Mouse (Mus musculus): ENCODE data around the gene Wfdc11. TPM values are rescaled to one million over a fixed set of nuclear protein-coding genes. Genes with fewer than 3 reads are reported as not detected.
"Not testable (repeated sequence)": the region's sequence is repeated elsewhere in the genome, so short reads cannot be mapped to it uniquely, and the experiment has no call there.

Wfdc11 gene
- polyA plus RNA-seq (2015; fragmentation: Nextera tagmentation; extraction: Ambion mirVana), result not detected in 2 replicates

DNA sequence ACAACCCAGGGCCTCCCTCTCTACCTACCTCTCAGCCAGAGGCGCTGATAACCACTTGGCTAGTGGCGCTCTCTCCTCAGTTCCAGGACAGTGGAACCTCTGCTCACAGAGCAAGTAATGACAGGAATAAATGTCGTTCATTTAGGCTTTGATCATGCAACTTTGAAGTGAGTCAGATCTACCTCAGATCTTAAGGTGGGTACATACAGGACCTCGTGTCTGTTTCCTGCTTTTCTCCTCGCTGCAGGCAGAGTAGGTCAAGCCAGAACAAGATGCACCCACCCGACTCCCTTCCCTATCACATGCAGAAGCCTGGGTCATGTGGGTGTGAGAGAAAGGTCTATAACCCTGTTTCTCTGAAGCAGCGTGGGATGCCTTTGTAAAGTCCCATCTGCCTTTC lies at the start of gene Wfdc11:
Gene Wfdc11 (minus strand): TSS at position 101 of the 400 bp plus-strand sequence.
- no peak for ATAC-seq (replicated peaks; ENCODE audit: insufficient number of reproducible peaks, insufficient read depth, low FRiP score, low read depth)
- WGBS, result 63% methylated on average over 7 of the region's 7 CpGs

DNA sequence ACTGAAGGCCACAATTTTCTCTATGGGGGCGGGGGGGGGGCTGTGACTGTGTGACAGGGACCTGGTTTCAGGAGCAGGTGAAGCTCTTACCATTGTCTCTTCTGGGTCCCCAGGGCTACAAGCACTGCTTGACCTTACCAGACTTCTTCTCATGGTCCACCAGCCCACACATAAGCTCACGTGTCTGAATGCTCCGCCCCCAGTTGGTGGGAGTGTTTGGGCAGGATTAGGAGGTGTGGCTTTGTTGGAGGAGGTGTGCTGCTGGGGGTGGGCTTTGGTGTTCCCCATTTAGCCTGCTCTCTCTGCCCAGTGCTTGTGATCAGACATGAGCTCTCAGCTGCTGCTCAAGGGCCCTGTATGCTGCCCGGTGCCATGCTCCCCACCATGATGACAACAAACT lies 49.4 kb upstream of the Wfdc11 start:
- H3K36me3 ChIP-seq, result no peaks in the 10 kb centered on the region
- H3K4me3 ChIP-seq, result no peak overlapping the region
- 53% methylated on average over 4 of the region's 4 CpGs for WGBS
- H3K9ac ChIP-seq, result no peak overlapping the region
- H3K27me3 ChIP-seq, result no peaks in the 10 kb centered on the region
- no peaks in the 10 kb centered on the region for H3K9me3 ChIP-seq (replicated peaks)
- H3K4me1 ChIP-seq (replicated peaks), result no peaks in the 10 kb centered on the region
- H3K27ac ChIP-seq, result no peak overlapping the region
- H3K4me2 ChIP-seq, result no peak overlapping the region
- no peak for ATAC-seq (replicated peaks; ENCODE audit: insufficient number of reproducible peaks, insufficient read depth, low FRiP score, low read depth)

More for the DNA sequence above, at the start of gene Wfdc11:
- H3K9me3 ChIP-seq (replicated peaks), result no peaks in the 10 kb centered on the region
- H3K4me3 ChIP-seq, result no peak within 1 kb of the TSS
- no peaks in the 10 kb centered on the region for H3K36me3 ChIP-seq
- peaks cover 3% of the 10 kb centered on the region; the same call in 1 of the 2 replicates for H3K4me1 ChIP-seq (replicated peaks)
- H3K9ac ChIP-seq, result no peak within 1 kb of the TSS
- no peak within 1 kb of the TSS for H3K4me2 ChIP-seq
- H3K27me3 ChIP-seq, result no peaks in the 10 kb centered on the region
- H3K27ac ChIP-seq, result no peak within 1 kb of the TSS

DNA sequence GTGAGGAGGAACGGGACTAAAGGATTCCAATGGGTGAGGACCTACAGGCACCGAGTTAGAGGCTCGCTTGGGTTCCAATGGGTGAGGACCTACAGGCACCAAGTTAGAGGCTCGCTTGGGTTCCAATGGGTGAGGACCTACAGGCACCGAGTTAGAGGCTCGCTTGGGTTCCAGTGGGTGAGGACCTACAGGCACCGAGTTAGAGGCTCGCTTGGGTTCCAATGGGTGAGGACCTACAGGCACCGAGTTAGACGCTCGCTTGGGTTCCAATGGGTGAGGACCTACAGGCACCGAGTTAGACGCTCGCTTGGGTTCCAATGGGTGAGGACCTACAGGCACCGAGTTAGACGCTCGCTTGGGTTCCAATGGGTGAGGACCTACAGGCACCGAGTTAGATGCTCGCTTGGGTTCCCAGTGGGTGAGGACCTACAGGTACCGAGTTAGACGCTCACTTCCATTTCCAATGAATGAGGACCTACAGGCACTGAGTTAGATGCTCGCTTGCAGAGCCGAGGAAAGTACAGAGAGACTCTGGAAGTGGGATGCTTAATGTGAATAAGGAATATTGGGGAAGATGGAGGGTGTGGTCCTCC lies 42.4 kb upstream of the Wfdc11 start:
- not testable (repeated sequence) for H3K36me3 ChIP-seq; H3K9ac ChIP-seq; H3K27ac ChIP-seq; H3K4me2 ChIP-seq; H3K27me3 ChIP-seq; ATAC-seq (replicated peaks; ENCODE audit: insufficient number of reproducible peaks, insufficient read depth, low FRiP score, low read depth); H3K4me1 ChIP-seq (replicated peaks); H3K4me3 ChIP-seq; H3K9me3 ChIP-seq (replicated peaks)
- 87% methylated on average over 23 of the region's 23 CpGs for WGBS

DNA sequence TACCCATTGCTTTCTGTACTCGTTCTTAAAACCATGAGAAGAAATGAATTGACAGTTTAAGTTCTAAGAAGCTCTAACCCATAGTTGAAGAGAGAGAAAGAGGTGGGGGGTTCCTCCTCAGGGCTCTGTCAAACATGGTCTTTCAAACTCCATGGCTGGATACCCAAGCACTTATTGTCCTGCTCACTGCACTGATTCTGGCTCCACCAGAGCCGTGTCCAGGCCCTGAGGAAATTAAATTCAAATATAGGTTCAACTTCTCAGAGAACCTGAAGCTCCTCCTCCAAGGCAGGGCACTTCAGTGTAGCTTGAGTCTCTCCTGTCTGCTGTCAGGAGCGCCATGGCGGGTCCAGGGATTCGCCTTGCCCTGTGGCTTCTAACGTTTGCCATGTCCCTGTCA lies 41.1 kb upstream of the Wfdc11 start, which contains the start of gene Spint5:
Gene Spint5 (plus strand): TSS at position 301 of the 400 bp plus-strand sequence.
- no peaks in the 10 kb centered on the region for H3K36me3 ChIP-seq
- no peak within 1 kb of the TSS for H3K9ac ChIP-seq
- no peak within 1 kb of the TSS for H3K27ac ChIP-seq
- no peaks in the 10 kb centered on the region for H3K27me3 ChIP-seq
- H3K4me1 ChIP-seq (replicated peaks), result no peaks in the 10 kb centered on the region
- no peak within 1 kb of the TSS for H3K4me2 ChIP-seq
- no peak within 1 kb of the TSS for H3K4me3 ChIP-seq
- no peak for ATAC-seq (replicated peaks; ENCODE audit: insufficient number of reproducible peaks, insufficient read depth, low FRiP score, low read depth)
- no peaks in the 10 kb centered on the region for H3K9me3 ChIP-seq (replicated peaks)
- 71% methylated on average over 6 of the region's 6 CpGs for WGBS

DNA sequence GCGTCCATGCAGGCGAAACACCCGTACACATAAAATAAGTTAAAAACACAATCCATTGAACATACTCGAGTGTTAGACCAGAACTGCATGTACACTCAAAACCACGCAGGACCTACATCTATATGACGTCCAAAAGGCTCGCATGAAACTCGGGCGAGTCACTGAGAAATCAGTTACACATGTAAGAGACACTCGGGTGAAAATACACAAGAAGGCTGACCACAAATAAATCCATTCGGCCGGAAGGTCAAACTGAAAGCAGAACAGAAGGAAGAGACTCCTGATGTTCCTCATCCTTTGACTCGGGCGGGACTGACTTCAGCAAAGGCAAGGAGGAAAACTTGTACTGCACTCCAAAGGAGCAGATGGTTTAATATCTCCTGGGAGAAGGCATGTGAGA lies 32.1 kb upstream of the Wfdc11 start:
- 89% methylated on average over 14 of the region's 14 CpGs for WGBS
- Histone ChIP-seq H3K4me2 (no peak overlapping the region), H3K9me3 (replicated peaks) (no peaks in the 10 kb centered on the region), H3K27ac (no peak overlapping the region), H3K36me3 (no peaks in the 10 kb centered on the region), H3K4me3 (no peak overlapping the region), H3K4me1 (replicated peaks) (no peaks in the 10 kb centered on the region), H3K27me3 (no peaks in the 10 kb centered on the region), H3K9ac (no peak overlapping the region)
- ATAC-seq (replicated peaks; ENCODE audit: insufficient number of reproducible peaks, insufficient read depth, low FRiP score, low read depth), result no peak

DNA sequence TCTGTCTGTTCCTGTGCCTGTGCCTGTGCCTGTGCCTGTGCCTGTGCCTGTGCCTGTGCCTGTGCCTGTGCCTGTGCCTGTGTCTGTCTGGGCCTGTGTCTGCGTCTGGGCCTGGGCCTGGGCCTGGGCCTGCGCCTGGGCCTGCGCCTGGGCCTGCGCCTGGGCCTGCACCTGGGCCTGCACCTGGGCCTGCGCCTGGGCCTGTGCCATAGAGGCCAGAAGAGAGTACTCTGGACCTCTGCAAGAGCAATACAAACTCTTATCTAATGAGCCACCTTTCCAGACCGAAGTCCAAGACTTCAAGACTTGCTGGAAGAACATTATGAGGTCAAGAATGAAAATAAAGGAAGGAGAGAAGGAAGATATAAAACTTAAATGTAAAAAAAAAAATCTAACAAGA lies 31.4 kb upstream of the Wfdc11 start:
- H3K4me3 ChIP-seq, result no peak overlapping the region
- H3K4me1 ChIP-seq (replicated peaks), result no peaks in the 10 kb centered on the region
- H3K9ac ChIP-seq, result no peak overlapping the region
- no peaks in the 10 kb centered on the region for H3K9me3 ChIP-seq (replicated peaks)
- 88% methylated on average over 6 of the region's 6 CpGs for WGBS
- no peak for ATAC-seq (replicated peaks; ENCODE audit: insufficient number of reproducible peaks, insufficient read depth, low FRiP score, low read depth)
- H3K4me2 ChIP-seq, result no peak overlapping the region
- H3K27ac ChIP-seq, result no peak overlapping the region
- no peaks in the 10 kb centered on the region for H3K36me3 ChIP-seq
- H3K27me3 ChIP-seq, result no peaks in the 10 kb centered on the region

DNA sequence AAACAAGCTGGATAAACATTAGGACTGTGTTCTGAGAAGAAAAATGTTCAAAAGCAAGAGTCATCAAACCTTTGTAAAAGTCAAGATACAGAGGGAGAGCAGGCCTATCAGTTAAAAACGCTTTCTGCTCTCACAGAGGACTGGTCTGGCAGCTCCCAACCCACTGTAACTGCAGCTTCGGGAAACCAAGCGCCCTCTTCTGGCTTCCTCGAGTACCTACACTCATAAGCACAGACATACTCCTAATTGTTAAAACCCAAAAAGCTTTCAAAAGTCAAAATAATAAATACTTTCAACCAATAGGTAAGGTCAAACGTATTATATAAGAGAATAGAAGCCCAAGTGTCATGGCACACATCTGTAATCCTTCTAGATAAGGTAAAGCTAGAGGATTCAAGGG lies 30.3 kb upstream of the Wfdc11 start:
- Histone ChIP-seq H3K4me2 (no peak overlapping the region), H3K4me3 (no peak overlapping the region), H3K9ac (no peak overlapping the region), H3K27ac (no peak overlapping the region), H3K27me3 (no peaks in the 10 kb centered on the region), H3K36me3 (no peaks in the 10 kb centered on the region), H3K4me1 (replicated peaks) (no peaks in the 10 kb centered on the region), H3K9me3 (replicated peaks) (no peaks in the 10 kb centered on the region)
- ATAC-seq (replicated peaks; ENCODE audit: insufficient number of reproducible peaks, insufficient read depth, low FRiP score, low read depth), result no peak
- WGBS, result 75% methylated on average over 5 of the region's 5 CpGs

DNA sequence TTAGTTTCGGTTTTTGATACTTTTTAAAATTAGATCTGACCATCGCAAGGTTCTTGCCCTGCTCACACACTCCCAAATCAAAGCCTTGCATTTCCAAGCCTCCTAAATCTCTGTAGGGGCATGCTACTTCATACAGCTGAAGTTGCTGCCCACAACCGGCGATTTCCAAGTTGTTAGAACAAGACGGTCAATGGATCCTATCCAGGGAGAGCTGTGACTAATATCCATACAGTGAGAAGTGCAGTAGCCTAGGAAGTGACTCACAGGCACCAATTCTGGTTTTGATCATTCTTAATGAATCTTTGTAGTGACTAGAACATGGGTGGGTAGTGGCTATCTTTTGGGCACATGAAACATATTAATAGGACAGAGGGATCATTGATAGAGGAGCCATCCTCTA lies 27.9 kb upstream of the Wfdc11 start:
- no peak overlapping the region for H3K27ac ChIP-seq
- H3K4me3 ChIP-seq, result no peak overlapping the region
- no peaks in the 10 kb centered on the region for H3K27me3 ChIP-seq
- no peaks in the 10 kb centered on the region for H3K36me3 ChIP-seq
- no peak overlapping the region for H3K9ac ChIP-seq
- no peaks in the 10 kb centered on the region for H3K4me1 ChIP-seq (replicated peaks)
- H3K9me3 ChIP-seq (replicated peaks), result no peaks in the 10 kb centered on the region
- WGBS, result 81% methylated on average over 5 of the region's 5 CpGs
- H3K4me2 ChIP-seq, result no peak overlapping the region
- ATAC-seq (replicated peaks; ENCODE audit: insufficient number of reproducible peaks, insufficient read depth, low FRiP score, low read depth), result no peak

DNA sequence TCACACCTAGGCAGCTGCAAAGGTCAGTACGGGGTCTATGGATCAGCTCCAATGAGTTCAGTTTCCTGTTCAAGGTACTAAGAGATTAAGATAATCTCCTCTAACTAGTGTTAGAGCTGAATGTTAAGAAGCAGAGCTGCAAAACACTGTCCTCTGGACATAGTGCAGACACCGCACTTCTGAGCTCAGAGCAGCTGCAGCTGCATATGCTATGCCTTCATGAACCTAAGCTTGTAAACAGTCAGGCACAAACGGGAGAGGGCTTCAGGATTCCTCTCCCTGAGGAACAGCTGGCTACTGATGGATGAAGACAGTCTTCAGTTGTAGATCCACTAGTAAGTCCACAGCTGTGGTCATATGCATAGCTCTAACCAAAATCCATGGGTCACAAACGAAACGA lies 27.1 kb upstream of the Wfdc11 start:
- no peak overlapping the region for H3K4me2 ChIP-seq
- no peaks in the 10 kb centered on the region for H3K4me1 ChIP-seq (replicated peaks)
- no peaks in the 10 kb centered on the region for H3K27me3 ChIP-seq
- H3K27ac ChIP-seq, result no peak overlapping the region
- no peak overlapping the region for H3K4me3 ChIP-seq
- no peak overlapping the region for H3K9ac ChIP-seq
- no peak for ATAC-seq (replicated peaks; ENCODE audit: insufficient number of reproducible peaks, insufficient read depth, low FRiP score, low read depth)
- H3K9me3 ChIP-seq (replicated peaks), result no peaks in the 10 kb centered on the region
- WGBS, result 65% methylated on average over 5 of the region's 5 CpGs
- H3K36me3 ChIP-seq, result no peaks in the 10 kb centered on the region

DNA sequence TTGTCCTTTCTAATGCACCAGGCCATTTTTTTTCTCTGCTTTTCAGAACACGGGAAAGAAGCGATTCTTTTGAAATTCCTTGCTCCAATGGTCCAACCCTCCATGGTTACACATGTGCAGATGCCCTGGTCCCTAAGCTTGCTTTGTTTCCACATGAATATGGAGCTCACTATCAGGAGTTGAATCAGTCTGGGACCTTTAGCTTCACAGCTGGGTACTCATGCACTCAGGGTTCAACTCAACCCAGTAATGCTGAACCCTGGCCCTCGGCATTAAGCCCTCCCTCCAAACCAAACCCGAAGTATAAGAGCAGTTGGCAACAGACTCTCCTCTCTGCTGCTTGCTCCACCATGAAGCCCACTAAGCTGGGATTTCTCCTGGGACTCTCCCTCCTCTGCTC lies 24.3 kb upstream of the Wfdc11 start, which contains the start of gene Spint4:
Gene Spint4 (plus strand): TSS at position 301 of the 400 bp plus-strand sequence.
- no peak within 1 kb of the TSS for H3K9ac ChIP-seq
- H3K27me3 ChIP-seq, result no peaks in the 10 kb centered on the region
- 67% methylated on average over 4 of the region's 4 CpGs for WGBS
- H3K4me3 ChIP-seq, result no peak within 1 kb of the TSS
- H3K27ac ChIP-seq, result no peak within 1 kb of the TSS
- H3K36me3 ChIP-seq, result no peaks in the 10 kb centered on the region
- no peaks in the 10 kb centered on the region for H3K9me3 ChIP-seq (replicated peaks)
- H3K4me1 ChIP-seq (replicated peaks), result no peaks in the 10 kb centered on the region
- ATAC-seq (replicated peaks; ENCODE audit: insufficient number of reproducible peaks, insufficient read depth, low FRiP score, low read depth), result no peak
- H3K4me2 ChIP-seq, result no peak within 1 kb of the TSS

DNA sequence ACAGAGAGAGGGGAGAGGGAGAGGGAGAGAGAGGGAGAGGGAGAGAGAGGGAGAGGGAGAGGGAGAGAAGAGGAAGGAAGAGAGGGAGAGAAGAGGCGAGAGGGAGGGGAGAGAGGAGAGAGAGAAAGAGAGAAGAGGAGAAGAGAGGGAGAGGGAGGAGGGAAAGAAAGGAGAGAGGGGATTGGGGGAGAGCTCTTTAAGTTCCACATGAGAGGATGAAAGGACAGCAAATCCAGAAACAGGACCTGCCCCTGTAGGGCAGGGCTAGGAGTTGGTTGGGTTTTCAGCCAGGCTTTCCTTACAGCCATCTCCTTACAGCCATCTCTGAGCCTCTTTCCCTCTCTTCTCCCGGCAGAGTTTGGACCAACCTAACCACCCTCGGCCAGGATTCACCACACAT lies 10.9 kb upstream of the Wfdc11 start, which contains the start of gene Wfdc13:
Gene Wfdc13 (plus strand): TSS at position 301 of the 400 bp plus-strand sequence.
- H3K4me3 ChIP-seq, result no peak within 1 kb of the TSS
- no peak within 1 kb of the TSS for H3K9ac ChIP-seq
- H3K36me3 ChIP-seq, result no peaks in the 10 kb centered on the region
- no peaks in the 10 kb centered on the region for H3K4me1 ChIP-seq (replicated peaks)
- H3K27ac ChIP-seq, result no peak within 1 kb of the TSS
- ATAC-seq (replicated peaks; ENCODE audit: insufficient number of reproducible peaks, insufficient read depth, low FRiP score, low read depth), result no peak
- H3K27me3 ChIP-seq, result 0 out of 2 replicates have a peak, but pooled peaks cover 6% of the 10 kb centered on the region
- 65% methylated on average over 3 of the region's 3 CpGs for WGBS
- no peak within 1 kb of the TSS for H3K4me2 ChIP-seq
- H3K9me3 ChIP-seq (replicated peaks), result no peaks in the 10 kb centered on the region

DNA sequence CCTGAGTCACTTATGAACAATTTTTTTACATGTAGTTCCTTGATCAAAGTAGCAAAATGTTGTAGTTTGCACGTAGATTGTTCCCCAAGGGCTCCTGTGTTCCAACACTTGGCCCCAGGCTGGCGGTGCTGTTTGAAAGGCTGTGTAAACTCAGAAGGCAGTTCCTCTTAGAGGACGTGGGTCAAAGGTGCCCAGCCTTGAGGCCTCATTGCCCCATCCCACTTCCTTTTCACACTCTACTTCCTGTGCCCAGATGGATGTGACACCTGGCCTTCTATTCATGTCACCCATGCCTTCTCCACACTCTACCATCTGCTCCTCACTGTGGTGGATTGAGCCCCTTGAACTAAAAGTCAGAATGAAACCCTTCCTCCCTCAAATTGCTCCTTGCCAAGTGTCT lies 6.0 kb upstream of the Wfdc11 start:
- ATAC-seq (replicated peaks; ENCODE audit: insufficient number of reproducible peaks, insufficient read depth, low FRiP score, low read depth), result no peak
- Histone ChIP-seq H3K4me1 (replicated peaks) (peaks cover 5% of the 10 kb centered on the region; the same call in 1 of the 2 replicates), H3K36me3 (no peaks in the 10 kb centered on the region), H3K9ac (no peak overlapping the region), H3K9me3 (replicated peaks) (no peaks in the 10 kb centered on the region), H3K27ac (no peak overlapping the region), H3K4me3 (no peak overlapping the region), H3K4me2 (no peak overlapping the region), H3K27me3 (no peaks in the 10 kb centered on the region)
- WGBS, result 58% methylated on average over 3 of the region's 3 CpGs
